Mouse (Mus musculus): ENCODE results near the gene Btla. TPM values are rescaled to one million over a fixed set of nuclear protein-coding genes. Genes with fewer than 3 reads are reported as not detected.

Gene Btla
- polyA plus RNA-seq, 1 experiment from 2014 or later, result not detected

GRCm38 (mm10) chr16:45222771-45223170 lies 1.3 kb upstream of the Btla start:
- Histone ChIP-seq H3K27me3 (ENCODE audit: control insufficient read depth, insufficient read depth, low read length) (no peaks in the 10 kb centered on the region), H3K27ac (no peak overlapping the region), H3K9me3 (ENCODE audit: control insufficient read depth, low read length) (no peaks in the 10 kb centered on the region), H3K4me3 (replicated peaks; ENCODE audit: low read length) (no peak overlapping the region), H3K36me3 (replicated peaks; ENCODE audit: control insufficient read depth, insufficient read depth) (no peaks in the 10 kb centered on the region), H3K4me1 (replicated peaks; ENCODE audit: control insufficient read depth, insufficient read depth, low read length) (0 out of 2 replicates have a peak, but pooled peaks cover 4% of the 10 kb centered on the region), H3K9ac (no peak overlapping the region), H3K4me2 (replicated peaks) (no peak overlapping the region)
- DNase-seq (ENCODE audit: low spot score) (no peak), ATAC-seq (ENCODE audit: low FRiP score) (no peak)
- 89% methylated on average over 3 of the region's 3 CpGs for WGBS

GRCm38 (mm10) chr16:45224431-45225008 lies 405 bp downstream of the Btla start:
- WGBS, result 59% methylated on average over 4 of the region's 4 CpGs
- Histone ChIP-seq H3K4me2 (replicated peaks) (no peak overlapping the region), H3K9me3 (ENCODE audit: control insufficient read depth, low read length) (no peaks in the 10 kb centered on the region), H3K36me3 (replicated peaks; ENCODE audit: control insufficient read depth, insufficient read depth) (no peaks in the 10 kb centered on the region), H3K4me1 (replicated peaks; ENCODE audit: control insufficient read depth, insufficient read depth, low read length) (0 out of 2 replicates have a peak, but pooled peaks cover 4% of the 10 kb centered on the region), H3K27ac (no peak overlapping the region), H3K4me3 (replicated peaks; ENCODE audit: low read length) (no peak overlapping the region), H3K9ac (no peak overlapping the region), H3K27me3 (ENCODE audit: control insufficient read depth, insufficient read depth, low read length) (no peaks in the 10 kb centered on the region)
- DNase-seq (ENCODE audit: low spot score) (no peak), ATAC-seq (ENCODE audit: low FRiP score) (no peak)

GRCm38 (mm10) chr16:45227002-45227401 lies 2.9 kb downstream of the Btla start:
- WGBS, result 83% methylated on average over 1 of the region's 1 CpGs
- Histone ChIP-seq H3K4me2 (replicated peaks) (no peak overlapping the region), H3K36me3 (replicated peaks; ENCODE audit: control insufficient read depth, insufficient read depth) (no peaks in the 10 kb centered on the region), H3K27me3 (ENCODE audit: control insufficient read depth, insufficient read depth, low read length) (no peaks in the 10 kb centered on the region), H3K4me3 (replicated peaks; ENCODE audit: low read length) (no peak overlapping the region), H3K9ac (no peak overlapping the region), H3K4me1 (replicated peaks; ENCODE audit: control insufficient read depth, insufficient read depth, low read length) (0 out of 2 replicates have a peak, but pooled peaks cover 4% of the 10 kb centered on the region), H3K27ac (no peak overlapping the region), H3K9me3 (ENCODE audit: control insufficient read depth, low read length) (no peaks in the 10 kb centered on the region)
- DNase-seq (ENCODE audit: low spot score), result no peak
- ATAC-seq (ENCODE audit: low FRiP score), result no peak

- no peak for DNase-seq (ENCODE audit: low spot score)
- Histone ChIP-seq H3K36me3 (replicated peaks; ENCODE audit: control insufficient read depth, insufficient read depth) (no peaks in the 10 kb centered on the region), H3K4me3 (replicated peaks; ENCODE audit: low read length) (no peak overlapping the region), H3K9me3 (ENCODE audit: control insufficient read depth, low read length) (no peaks in the 10 kb centered on the region), H3K4me2 (replicated peaks) (no peak overlapping the region), H3K27ac (no peak overlapping the region), H3K9ac (no peak overlapping the region), H3K27me3 (ENCODE audit: control insufficient read depth, insufficient read depth, low read length) (no peaks in the 10 kb centered on the region), H3K4me1 (replicated peaks; ENCODE audit: control insufficient read depth, insufficient read depth, low read length) (no peaks in the 10 kb centered on the region)
- no peak for ATAC-seq (ENCODE audit: low FRiP score)
- WGBS, result 98% methylated on average over 1 of the region's 1 CpGs
Measured at GRCm38 (mm10) chr16:45231296-45231695, 7.2 kb downstream of the Btla start.

GRCm38 (mm10) chr16:45233007-45233406 lies 8.9 kb downstream of the Btla start:
- 38% methylated on average over 3 of the region's 3 CpGs for WGBS
- no peak overlapping the region for H3K27ac ChIP-seq
- ATAC-seq (ENCODE audit: low FRiP score) (no peak), DNase-seq (ENCODE audit: low spot score) (no peak)
- H3K27me3 ChIP-seq (ENCODE audit: control insufficient read depth, insufficient read depth, low read length), result no peaks in the 10 kb centered on the region
- H3K36me3 ChIP-seq (replicated peaks; ENCODE audit: control insufficient read depth, insufficient read depth), result no peaks in the 10 kb centered on the region
- no peaks in the 10 kb centered on the region for H3K4me1 ChIP-seq (replicated peaks; ENCODE audit: control insufficient read depth, insufficient read depth, low read length)
- H3K9me3 ChIP-seq (ENCODE audit: control insufficient read depth, low read length), result no peaks in the 10 kb centered on the region
- H3K4me2 ChIP-seq (replicated peaks), result no peak overlapping the region
- H3K9ac ChIP-seq, result no peak overlapping the region
- no peak overlapping the region for H3K4me3 ChIP-seq (replicated peaks; ENCODE audit: low read length)

GRCm38 (mm10) chr16:45242700-45243099 lies 18.6 kb downstream of the Btla start:
- Histone ChIP-seq H3K27ac (no peak overlapping the region), H3K9me3 (ENCODE audit: control insufficient read depth, low read length) (no peaks in the 10 kb centered on the region), H3K36me3 (replicated peaks; ENCODE audit: control insufficient read depth, insufficient read depth) (no peaks in the 10 kb centered on the region), H3K9ac (no peak overlapping the region), H3K4me1 (replicated peaks; ENCODE audit: control insufficient read depth, insufficient read depth, low read length) (no peaks in the 10 kb centered on the region), H3K4me3 (replicated peaks; ENCODE audit: low read length) (no peak overlapping the region), H3K27me3 (ENCODE audit: control insufficient read depth, insufficient read depth, low read length) (no peaks in the 10 kb centered on the region), H3K4me2 (replicated peaks) (no peak overlapping the region)
- 80% methylated on average over 1 of the region's 1 CpGs for WGBS
- ATAC-seq (ENCODE audit: low FRiP score), result peak; percentile 52; the same call in 1 of the 2 replicates
- no peak for DNase-seq (ENCODE audit: low spot score)

GRCm38 (mm10) chr16:45244930-45245472 lies 20.9 kb downstream of the Btla start:
- no peaks in the 10 kb centered on the region for H3K36me3 ChIP-seq (replicated peaks; ENCODE audit: control insufficient read depth, insufficient read depth)
- no peak overlapping the region for H3K4me2 ChIP-seq (replicated peaks)
- peak; percentile 76; the same call in 1 of the 2 replicates for ATAC-seq (ENCODE audit: low FRiP score)
- 14% methylated on average over 3 of the region's 3 CpGs for WGBS
- H3K27ac ChIP-seq, result no peak overlapping the region
- H3K9ac ChIP-seq, result no peak overlapping the region
- no peaks in the 10 kb centered on the region for H3K9me3 ChIP-seq (ENCODE audit: control insufficient read depth, low read length)
- no peaks in the 10 kb centered on the region for H3K27me3 ChIP-seq (ENCODE audit: control insufficient read depth, insufficient read depth, low read length)
- no peak for DNase-seq (ENCODE audit: low spot score)
- H3K4me3 ChIP-seq (replicated peaks; ENCODE audit: low read length), result no peak overlapping the region
- no peaks in the 10 kb centered on the region for H3K4me1 ChIP-seq (replicated peaks; ENCODE audit: control insufficient read depth, insufficient read depth, low read length)

GRCm38 (mm10) chr16:45249761-45250160 lies 25.6 kb downstream of the Btla start:
- H3K4me2 ChIP-seq (replicated peaks), result no peak overlapping the region
- H3K27me3 ChIP-seq (ENCODE audit: control insufficient read depth, insufficient read depth, low read length), result no peaks in the 10 kb centered on the region
- H3K9ac ChIP-seq, result no peak overlapping the region
- no peaks in the 10 kb centered on the region for H3K36me3 ChIP-seq (replicated peaks; ENCODE audit: control insufficient read depth, insufficient read depth)
- no peaks in the 10 kb centered on the region for H3K9me3 ChIP-seq (ENCODE audit: control insufficient read depth, low read length)
- H3K4me1 ChIP-seq (replicated peaks; ENCODE audit: control insufficient read depth, insufficient read depth, low read length), result no peaks in the 10 kb centered on the region
- ATAC-seq (ENCODE audit: low FRiP score), result no peak
- H3K4me3 ChIP-seq (replicated peaks; ENCODE audit: low read length), result no peak overlapping the region
- H3K27ac ChIP-seq, result no peak overlapping the region
- no peak for DNase-seq (ENCODE audit: low spot score)
- WGBS, result 54% methylated on average over 2 of the region's 2 CpGs

- Histone ChIP-seq H3K9ac (no peak overlapping the region), H3K9me3 (ENCODE audit: control insufficient read depth, low read length) (no peaks in the 10 kb centered on the region), H3K27ac (no peak overlapping the region), H3K27me3 (ENCODE audit: control insufficient read depth, insufficient read depth, low read length) (no peaks in the 10 kb centered on the region), H3K36me3 (replicated peaks; ENCODE audit: control insufficient read depth, insufficient read depth) (no peaks in the 10 kb centered on the region), H3K4me1 (replicated peaks; ENCODE audit: control insufficient read depth, insufficient read depth, low read length) (no peaks in the 10 kb centered on the region), H3K4me3 (replicated peaks; ENCODE audit: low read length) (no peak overlapping the region), H3K4me2 (replicated peaks) (no peak overlapping the region)
- DNase-seq (ENCODE audit: low spot score), result no peak
- ATAC-seq (ENCODE audit: low FRiP score), result peak; percentile 43; the same call in 1 of the 2 replicates
Measured at GRCm38 (mm10) chr16:45250317-45250716, 26.2 kb downstream of the Btla start.

Data from hindbrain, embryonic 14.5 days (tissue).